Mouse (Mus musculus) heart, postnatal 14 days (tissue): ENCODE results near the gene Slc15a1. TPM values are rescaled to one million over a fixed set of nuclear protein-coding genes. Genes with fewer than 3 reads are reported as not detected.

Source experiments
- DNase-seq, 2 experiments: peaks; one replicate each; pipeline ENCODE4 v3.0.0; 2021 to 2022
- intact Hi-C: fragments of 180-260 bp; cut with DNase I; formaldehyde crosslinking; loops from one replicate; pipeline ENCODE4 v1.15.1; 2025
- long read RNA-seq, 2 experiments: library from polyadenylated mRNA; stranded (forward); transcript quantifications; one replicate each; pipeline ENCODE4 v2.0.0; 2021
- total RNA-seq, 2 experiments: library from RNA; stranded (reverse); gene quantifications; 2 replicates each; pipeline ENCODE4 v1.2.3; 2021

Slc15a1 gene
- total RNA-seq = not detected
- long read RNA-seq, experiment 1 = 0 reads
- long read RNA-seq, experiment 2 = 0 reads

- intact Hi-C loops = no loop called here
- no peak for DNase-seq
Observed at GRCm38 (mm10) chr14:121504781-121505484, at the start of gene Slc15a1. TSS of gene Slc15a1 (minus strand) at chr14:121505252.

- no peak for DNase-seq
- intact Hi-C loops = no loop called here
Observed at GRCm38 (mm10) chr14:121553785-121554184, 48.7 kb upstream of the Slc15a1 start.

GRCm38 (mm10) chr14:121552586-121552985 is 47.5 kb upstream of the Slc15a1 start:
- no peak for DNase-seq
- intact Hi-C loops = no loop called here

GRCm38 (mm10) chr14:121549834-121550233 is 44.8 kb upstream of the Slc15a1 start:
- no peak for DNase-seq
- intact Hi-C loops = no loop called here

- intact Hi-C loops = no loop called here
- no peak for DNase-seq
Observed at GRCm38 (mm10) chr14:121547745-121548144, 42.7 kb upstream of the Slc15a1 start.

GRCm38 (mm10) chr14:121546621-121547020 is 41.6 kb upstream of the Slc15a1 start:
- intact Hi-C loops = no loop called here
- no peak for DNase-seq

- no peak for DNase-seq
- intact Hi-C loops = no loop called here
Observed at GRCm38 (mm10) chr14:121545551-121546331, 40.7 kb upstream of the Slc15a1 start.

DNA sequence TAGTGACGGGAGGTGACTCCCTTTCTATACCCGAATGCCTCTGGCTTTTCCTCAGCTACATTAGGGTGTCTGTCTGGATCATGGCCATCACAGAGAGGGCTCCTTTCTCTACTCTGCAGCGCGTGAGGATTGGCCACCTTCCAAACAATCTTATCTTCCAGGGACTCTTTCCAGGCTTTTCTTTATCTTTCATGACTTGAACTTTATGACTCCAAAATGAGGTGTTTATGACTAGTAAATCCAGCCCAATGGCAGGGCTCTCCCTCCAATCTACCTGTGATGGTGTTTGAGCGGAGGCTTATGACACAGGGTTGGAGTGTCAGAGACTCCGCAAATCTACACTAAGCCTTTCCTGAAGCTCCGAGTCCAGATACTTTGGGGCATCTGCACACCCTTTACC is 36.2 kb upstream of the Slc15a1 start:
- no peak for DNase-seq
- intact Hi-C loops = no loop called here

- intact Hi-C loops = no loop called here
- no peak for DNase-seq
Observed at GRCm38 (mm10) chr14:121534501-121534900, 29.4 kb upstream of the Slc15a1 start.

GRCm38 (mm10) chr14:121530853-121531252 is 25.8 kb upstream of the Slc15a1 start:
- intact Hi-C loops = no loop called here
- DNase-seq = no peak

GRCm38 (mm10) chr14:121527883-121528282 is 22.8 kb upstream of the Slc15a1 start:
- no peak for DNase-seq
- intact Hi-C loops = no loop called here

DNA sequence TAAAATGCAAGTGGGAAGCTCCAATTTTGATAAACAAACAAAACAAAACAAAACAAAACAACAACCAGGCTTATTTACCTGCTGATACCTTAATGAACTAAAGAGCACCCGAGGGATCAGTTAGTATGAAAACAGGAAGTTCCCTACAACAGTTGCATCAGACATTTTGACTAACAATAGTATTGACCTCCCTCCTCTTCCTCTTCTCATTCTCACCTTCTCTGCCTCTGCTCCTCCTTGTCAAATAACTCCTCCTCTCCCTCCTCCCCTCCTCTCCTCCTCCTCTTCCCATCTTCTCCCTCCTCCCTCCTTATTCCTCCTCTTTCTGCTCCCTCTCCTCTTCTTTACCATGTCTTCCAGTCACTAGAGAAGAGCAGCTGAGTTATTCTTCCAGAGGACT is 22.1 kb upstream of the Slc15a1 start:
- DNase-seq = no peak
- intact Hi-C loops = no loop called here

DNA sequence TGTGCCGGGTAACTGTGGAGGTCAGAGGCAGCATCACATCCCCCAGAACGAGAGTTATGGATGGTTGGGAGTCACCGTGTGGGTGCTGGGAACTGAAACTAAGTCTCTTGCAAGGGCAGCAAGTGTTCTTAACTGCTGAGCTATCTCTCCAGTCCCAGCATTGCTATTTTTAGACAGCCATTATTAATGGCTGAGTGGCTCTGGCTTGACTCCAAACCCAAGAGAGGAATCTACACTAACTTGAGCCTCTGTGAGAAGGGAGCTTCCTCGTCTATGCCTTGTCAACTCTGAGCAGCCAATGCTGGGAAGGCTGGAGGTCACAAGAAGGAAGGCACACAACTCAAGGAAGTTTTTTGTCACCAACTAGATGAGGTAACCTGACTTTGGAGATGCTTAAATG is 16.7 kb upstream of the Slc15a1 start:
- intact Hi-C loops = no loop called here
- DNase-seq = peak; percentile 11 to 56

DNA sequence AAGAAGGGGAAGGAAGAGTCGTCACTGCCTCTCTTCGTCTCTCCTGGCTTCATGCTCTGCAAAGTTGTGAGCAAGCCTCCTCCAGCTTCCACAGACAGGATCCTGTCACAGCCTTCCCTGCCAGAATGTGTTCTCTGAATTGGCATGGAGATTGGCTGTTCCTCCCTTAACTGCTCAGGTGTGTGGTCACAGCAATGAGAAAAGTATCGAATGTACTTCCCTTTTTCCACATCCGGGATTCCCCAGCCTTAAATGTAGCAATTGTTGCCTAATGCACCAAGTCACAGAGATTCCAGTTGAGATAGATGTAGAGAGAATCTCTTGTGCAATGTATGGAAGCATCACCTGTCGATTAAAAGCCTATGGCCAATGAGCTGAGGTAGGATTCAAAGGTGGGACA is 11.8 kb upstream of the Slc15a1 start:
- intact Hi-C loops = no loop called here
- no peak for DNase-seq

DNA sequence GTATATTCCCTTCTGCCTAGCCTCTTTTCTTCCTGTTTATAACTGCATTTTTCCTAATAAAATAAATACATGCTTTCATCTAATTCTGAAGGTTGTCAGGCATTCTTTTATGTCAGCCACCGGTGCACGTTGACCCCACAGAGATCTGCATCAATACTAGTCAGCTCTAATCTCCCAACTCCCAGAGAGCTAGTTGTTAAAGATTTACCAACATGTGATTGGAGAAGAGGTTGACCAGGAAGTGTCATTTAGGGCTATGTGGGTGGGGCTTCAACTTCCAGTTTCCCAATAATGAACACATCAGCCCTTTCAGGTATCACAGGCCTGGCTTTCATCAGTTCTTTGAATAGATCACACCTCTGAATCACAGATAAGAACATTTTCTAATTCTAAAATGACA is 3.9 kb upstream of the Slc15a1 start:
- no peak for DNase-seq
- intact Hi-C loops = no loop called here

- DNase-seq = no peak
- intact Hi-C loops = no loop called here
Observed at GRCm38 (mm10) chr14:121506336-121506735, 1.3 kb upstream of the Slc15a1 start.

- DNase-seq = no peak
- intact Hi-C loops = no loop called here
Observed at GRCm38 (mm10) chr14:121505485-121505860, 421 bp upstream of the Slc15a1 start.

GRCm38 (mm10) chr14:121500577-121500976 is 4.5 kb downstream of the Slc15a1 start:
- DNase-seq = no peak
- intact Hi-C loops = no loop called here

GRCm38 (mm10) chr14:121499769-121500168 is 5.3 kb downstream of the Slc15a1 start:
- DNase-seq = no peak
- intact Hi-C loops = no loop called here

DNA sequence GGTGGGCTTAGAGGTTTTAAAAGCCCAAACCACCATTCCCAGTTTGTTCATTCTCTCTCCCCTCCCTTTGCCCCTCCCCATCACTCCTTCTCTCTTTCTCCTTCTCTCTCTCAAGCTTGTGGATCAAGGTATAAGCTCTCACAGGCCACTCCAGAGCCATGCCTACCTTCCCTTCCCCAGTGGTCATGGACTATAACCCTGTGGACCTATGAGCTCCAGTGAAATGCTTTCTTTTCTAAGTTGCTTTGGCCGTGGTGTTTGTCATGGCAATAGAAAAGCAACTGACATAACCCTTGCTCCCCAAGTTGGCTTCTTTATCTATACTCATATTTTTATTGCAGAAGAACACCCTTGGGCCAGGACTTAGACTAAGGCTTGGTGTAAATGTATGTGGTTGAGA is 7.3 kb downstream of the Slc15a1 start:
- intact Hi-C loops = no loop called here
- no peak for DNase-seq

DNA sequence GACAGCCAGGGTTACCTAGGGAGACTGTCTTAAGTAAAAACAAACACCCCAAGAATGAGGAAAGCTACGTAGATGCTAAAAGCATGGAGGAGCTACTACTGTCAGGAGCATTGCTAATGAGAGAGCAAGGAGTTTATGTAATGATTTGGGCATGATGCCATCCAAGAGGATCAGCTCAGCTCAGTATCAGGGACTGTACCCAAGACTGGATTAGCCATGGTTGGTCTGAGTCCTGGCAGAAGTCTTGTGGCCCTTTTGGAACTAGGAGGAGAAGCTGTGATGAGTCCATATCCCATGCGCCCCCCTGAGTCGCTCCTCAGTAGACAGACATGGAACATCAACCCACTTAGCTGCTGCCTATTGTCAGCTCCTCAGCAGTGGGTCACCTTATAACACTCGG is 9.3 kb downstream of the Slc15a1 start:
- intact Hi-C loops = no loop called here
- DNase-seq = no peak

GRCm38 (mm10) chr14:121495120-121495519 is 9.9 kb downstream of the Slc15a1 start:
- DNase-seq = no peak
- intact Hi-C loops = no loop called here
